Mouse (Mus musculus): ENCODE measurements around the gene Josd2.

DNA sequence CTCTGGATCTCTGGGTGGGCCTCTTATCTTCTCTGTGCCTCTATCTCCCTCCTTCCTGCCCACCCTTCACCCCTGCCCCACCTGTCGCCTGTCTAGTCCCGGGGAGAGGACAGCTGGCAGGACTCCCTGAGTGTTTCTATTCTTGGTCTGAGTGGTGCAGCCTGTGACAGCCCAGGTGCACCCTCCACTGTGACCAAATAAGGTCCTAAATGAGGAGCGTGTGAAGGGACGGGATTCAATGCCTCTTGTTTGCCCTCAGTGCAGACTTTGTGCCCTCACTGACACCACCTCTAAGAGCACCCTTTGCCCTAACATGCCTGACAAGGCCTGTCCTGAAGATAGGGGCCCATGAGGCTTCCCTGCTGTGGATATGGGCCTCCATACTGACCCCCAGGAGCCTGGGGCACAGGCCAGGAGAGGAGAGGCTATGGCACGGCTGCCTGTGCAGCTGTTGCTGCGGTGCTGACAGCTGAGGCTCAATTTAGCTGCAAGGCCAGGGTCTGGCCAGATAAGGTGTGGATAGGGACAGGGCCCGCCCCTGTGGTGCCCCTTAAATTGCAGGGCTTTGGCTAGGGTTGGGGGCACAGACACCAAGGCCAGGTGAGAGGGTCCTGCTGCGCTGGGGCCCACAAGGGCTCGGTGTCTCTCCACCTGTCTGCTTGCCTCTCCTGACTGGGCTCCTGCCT lies 5.3 kb downstream of the Josd2 start:
- TF ChIP-seq POLR2A (IDR thresholded peaks at IDR 0.05; ENCODE audit: low read depth, low read length) = no peak
- TF ChIP-seq RAD21 (IDR thresholded peaks at IDR 0.05; ENCODE audit: low read depth, low read length) = no peak
- no peak for TF ChIP-seq PAX5 (IDR thresholded peaks at IDR 0.05; ENCODE audit: low read length)
- no peak for TF ChIP-seq NELFE (IDR thresholded peaks at IDR 0.05; ENCODE audit: low read depth, low read length)

All from CH12.LX (cell line).